In genomic region chr5:72653068-72653674, GRCm38 (mm10) we compare ENCODE assay signal across 24 mouse cellular contexts. TPM values are rescaled to one million over a fixed set of nuclear protein-coding genes. Genes with fewer than 3 reads are reported as not detected.
A peak's percentile ranks its signal among the peaks of the same experiment; 100 is the strongest.
DNase-seq lines count a peak whose midpoint lies in the region; ATAC-seq and TF ChIP-seq lines count a peak whose summit lies in the region.
"Had no signal": no experiment of that assay in that cellular context is flagged by ENCODE, and none has a peak within 500 bp of the region (broad histone marks: within the 10 kb centered on the region; RNA-seq: fewer than 3 reads in every experiment).

No protein-coding gene starts in this region.

- 66% methylated on average over 10 of the region's 10 CpGs for WGBS in forebrain, embryonic 12.5 days
- 54% methylated on average over 10 of the region's 10 CpGs for WGBS in forebrain, postnatal 0 days
- WGBS in liver, embryonic 12.5 days (ENCODE audit: insufficient replicate concordance), result 64% methylated on average over 10 of the region's 10 CpGs
- WGBS in liver, embryonic 16.5 days (ENCODE audit: insufficient replicate concordance), result 52% methylated on average over 10 of the region's 10 CpGs

- no peak for TF ChIP-seq CTCF in forebrain, postnatal 0 days (IDR thresholded peaks at IDR 0.05; ENCODE audit: low read depth)

- H3K4me1 ChIP-seq in forebrain, embryonic 12.5 days, result 0 out of 2 replicates have a peak, but pooled peaks cover 2% of the 10 kb centered on the region
- H3K4me1 ChIP-seq in forebrain, postnatal 0 days (ENCODE audit: insufficient read depth), result no peaks in the 10 kb centered on the region
- H3K4me1 ChIP-seq in liver, embryonic 12.5 days, result peaks cover 2% of the 10 kb centered on the region
- H3K4me1 ChIP-seq in liver, embryonic 16.5 days (ENCODE audit: control insufficient read depth, low read depth, low read length), result peaks cover 3% of the 10 kb centered on the region; the same call in 1 of the 2 replicates
- H3K4me1 ChIP-seq: intestine, embryonic 15.5 days had no signal

- H3K36me3 ChIP-seq in forebrain, embryonic 12.5 days (replicated peaks), result no peaks in the 10 kb centered on the region
- no peaks in the 10 kb centered on the region for H3K36me3 ChIP-seq in forebrain, postnatal 0 days (ENCODE audit: insufficient read depth)
- H3K36me3 ChIP-seq in liver, embryonic 12.5 days, result no peaks in the 10 kb centered on the region
- no peaks in the 10 kb centered on the region for H3K36me3 ChIP-seq in liver, embryonic 16.5 days (ENCODE audit: control insufficient read depth, insufficient read depth)
- H3K36me3 ChIP-seq: embryonic facial prominence, embryonic 10.5 days; intestine, embryonic 15.5 days; limb, embryonic 15.5 days; neural tube, embryonic 12.5 days had no signal

- DNase-seq in forebrain, postnatal 0 days, result no peak
- DNase-seq in liver, result no peak
- DNase-seq in frontal cortex, postnatal 36 days (ENCODE audit: low spot score in 2 of 2), result no peak
- DNase-seq in left cerebral cortex, adult 18-20 months (ENCODE audit: low spot score in 2 of 2), result no peak
- DNase-seq in kidney, adult 8-10 months, result no peak
- DNase-seq: adrenal gland, adult 2 months; cerebellum, postnatal 10 days; heart, postnatal 4 days; lung, postnatal 14 days; right cerebral cortex, postnatal 14 days; thymus, postnatal 4 days had no signal

- H3K9ac ChIP-seq in forebrain, embryonic 12.5 days, result no peak overlapping the region
- no peak overlapping the region for H3K9ac ChIP-seq in forebrain, postnatal 0 days
- no peak overlapping the region for H3K9ac ChIP-seq in liver, embryonic 12.5 days
- H3K9ac ChIP-seq in liver, embryonic 16.5 days (ENCODE audit: low read depth, low read length), result no peak overlapping the region
- H3K9ac ChIP-seq: intestine, embryonic 15.5 days; limb, embryonic 15.5 days; neural tube, embryonic 12.5 days had no signal

- H3K4me3 ChIP-seq in forebrain, embryonic 12.5 days (replicated peaks), result no peak overlapping the region
- no peak overlapping the region for H3K4me3 ChIP-seq in forebrain, postnatal 0 days (ENCODE audit: low read depth, low read length)
- no peak overlapping the region for H3K4me3 ChIP-seq in liver, embryonic 12.5 days
- no peak overlapping the region for H3K4me3 ChIP-seq in liver, embryonic 16.5 days (ENCODE audit: low read depth, low read length)
- H3K4me3 ChIP-seq: embryonic facial prominence, embryonic 10.5 days; intestine, embryonic 15.5 days; layer of hippocampus, adult 2 months; limb, embryonic 15.5 days; megakaryocyte, embryonic 14.5 days; neural tube, embryonic 12.5 days had no signal

- peak; percentile 67; the same call in 1 of the 2 replicates for ATAC-seq in forebrain, embryonic 12.5 days (ENCODE audit: low FRiP score)
- no peak for ATAC-seq in forebrain, postnatal 0 days
- ATAC-seq in liver, embryonic 12.5 days, result 0 out of 2 replicates have a peak, but pooled peaks have one; percentile 52
- peak; percentile 83 for ATAC-seq in liver, embryonic 16.5 days (ENCODE audit: low read depth)
- ATAC-seq: intestine, embryonic 15.5 days had no signal

- no peaks in the 10 kb centered on the region for H3K9me3 ChIP-seq in forebrain, embryonic 12.5 days
- H3K9me3 ChIP-seq in forebrain, postnatal 0 days (ENCODE audit: low read length), result no peaks in the 10 kb centered on the region
- H3K9me3 ChIP-seq in liver, embryonic 12.5 days (replicated peaks), result no peaks in the 10 kb centered on the region
- no peaks in the 10 kb centered on the region for H3K9me3 ChIP-seq in liver, embryonic 16.5 days (replicated peaks; ENCODE audit: control insufficient read depth, low read length)
- H3K9me3 ChIP-seq: embryonic facial prominence, embryonic 10.5 days; intestine, embryonic 15.5 days; limb, embryonic 15.5 days; neural tube, embryonic 12.5 days had no signal

- H3K27ac ChIP-seq in forebrain, embryonic 12.5 days, result no peak overlapping the region
- no peak overlapping the region for H3K27ac ChIP-seq in forebrain, postnatal 0 days (ENCODE audit: low read depth, low read length)
- no peak overlapping the region for H3K27ac ChIP-seq in liver, embryonic 12.5 days
- peak overlapping the region; percentile 81 for H3K27ac ChIP-seq in liver, embryonic 16.5 days (ENCODE audit: low read length)
- H3K27ac ChIP-seq: embryonic facial prominence, embryonic 10.5 days; intestine, embryonic 15.5 days; kidney, postnatal 0 days; layer of hippocampus, adult 2 months; limb, embryonic 15.5 days; neural tube, embryonic 12.5 days had no signal

- peaks cover 26% of the 10 kb centered on the region for H3K27me3 ChIP-seq in forebrain, embryonic 12.5 days
- H3K27me3 ChIP-seq in forebrain, postnatal 0 days (ENCODE audit: insufficient read depth, low read length), result peaks cover 6% of the 10 kb centered on the region
- H3K27me3 ChIP-seq in liver, embryonic 12.5 days (replicated peaks), result peaks cover 14% of the 10 kb centered on the region; the same call in 1 of the 2 replicates
- H3K27me3 ChIP-seq in liver, embryonic 16.5 days (ENCODE audit: control insufficient read depth, insufficient read depth, low read depth, low read length), result no peaks in the 10 kb centered on the region
- H3K27me3 ChIP-seq: intestine, embryonic 15.5 days had no signal

- no peak overlapping the region for H3K4me2 ChIP-seq in forebrain, embryonic 12.5 days
- H3K4me2 ChIP-seq in forebrain, postnatal 0 days (ENCODE audit: low read depth), result no peak overlapping the region
- H3K4me2 ChIP-seq in liver, embryonic 12.5 days, result no peak overlapping the region
- H3K4me2 ChIP-seq in liver, embryonic 16.5 days (ENCODE audit: low read depth, low read length), result no peak overlapping the region; the same call in 1 of the 2 replicates
- H3K4me2 ChIP-seq: intestine, embryonic 15.5 days; limb, embryonic 15.5 days; neural tube, embryonic 12.5 days had no signal

RNA-seq across cellular contexts. Expression of gene Nipal1, which starts 5.6 kb away (rescaled TPM):
- 0.49 and 0.56 TPM in 2 replicates for polyA plus RNA-seq in forebrain, embryonic 12.5 days (2016; fragmentation: Nextera tagmentation; extraction: Ambion mirVana)
- total RNA-seq in forebrain, postnatal 0 days (2014; rRNA removed), result 0.05 and 0.08 TPM in 2 replicates
- 0.38 and 0.44 TPM in 2 replicates for polyA plus RNA-seq in forebrain, postnatal 0 days (2015; fragmentation: Nextera tagmentation; extraction: Ambion mirVana)
- polyA plus RNA-seq in liver, embryonic 12.5 days (2016; fragmentation: Nextera tagmentation; extraction: Ambion mirVana), result 1.2 and 2.6 TPM in 2 replicates
- polyA plus RNA-seq in liver, embryonic 16.5 days (2015; fragmentation: Nextera tagmentation; extraction: Ambion mirVana), result 40.1 and 51.0 TPM in 2 replicates
- total RNA-seq in left cerebral cortex, adult 18-20 months (2021), result not detected
- total RNA-seq: CH12.LX; layer of hippocampus, adult 2 months had no signal
- polyA plus RNA-seq: heart, embryonic 14.5 days had no signal

RNA-seq across cellular contexts. Expression of gene Cnga1, which starts 9.1 kb away (rescaled TPM):
- not detected in 2 replicates for polyA plus RNA-seq in forebrain, embryonic 12.5 days (2016; fragmentation: Nextera tagmentation; extraction: Ambion mirVana)
- total RNA-seq in forebrain, postnatal 0 days (2014; rRNA removed), result not detected in 2 replicates
- polyA plus RNA-seq in forebrain, postnatal 0 days (2015; fragmentation: Nextera tagmentation; extraction: Ambion mirVana), result not detected in 2 replicates
- not detected in 2 replicates for polyA plus RNA-seq in liver, embryonic 12.5 days (2016; fragmentation: Nextera tagmentation; extraction: Ambion mirVana)
- polyA plus RNA-seq in liver, embryonic 16.5 days (2015; fragmentation: Nextera tagmentation; extraction: Ambion mirVana), result not detected in 2 replicates
- not detected for total RNA-seq in left cerebral cortex, adult 18-20 months (2021)
- total RNA-seq: adrenal gland, adult 2 months; CH12.LX; heart, postnatal 4 days; layer of hippocampus, adult 2 months had no signal
- polyA plus RNA-seq: adrenal gland, adult 2 months; embryonic facial prominence, embryonic 10.5 days; gonadal fat pad, adult 2 months; heart, embryonic 14.5 days; intestine, embryonic 15.5 days; limb, embryonic 15.5 days; neural tube, embryonic 12.5 days had no signal

Comparison
In these comparisons a context has a peak if more than half of its experiments do, and no peak if none do; other contexts are left out.
1. RNA of gene Nipal1, which starts 5.6 kb away (polyA plus RNA-seq): 40.1 to 51.0 TPM in liver, embryonic 16.5 days; 1.2 to 2.6 TPM in liver, embryonic 12.5 days, 0.49 to 0.56 TPM in forebrain, embryonic 12.5 days and 0.38 to 0.44 TPM in forebrain, postnatal 0 days; every median in the first group is over 10 times any median in the second.